Mouse (Mus musculus): ENCODE data around the gene Ppp1r14a.

Gene Ppp1r14a

DNA sequence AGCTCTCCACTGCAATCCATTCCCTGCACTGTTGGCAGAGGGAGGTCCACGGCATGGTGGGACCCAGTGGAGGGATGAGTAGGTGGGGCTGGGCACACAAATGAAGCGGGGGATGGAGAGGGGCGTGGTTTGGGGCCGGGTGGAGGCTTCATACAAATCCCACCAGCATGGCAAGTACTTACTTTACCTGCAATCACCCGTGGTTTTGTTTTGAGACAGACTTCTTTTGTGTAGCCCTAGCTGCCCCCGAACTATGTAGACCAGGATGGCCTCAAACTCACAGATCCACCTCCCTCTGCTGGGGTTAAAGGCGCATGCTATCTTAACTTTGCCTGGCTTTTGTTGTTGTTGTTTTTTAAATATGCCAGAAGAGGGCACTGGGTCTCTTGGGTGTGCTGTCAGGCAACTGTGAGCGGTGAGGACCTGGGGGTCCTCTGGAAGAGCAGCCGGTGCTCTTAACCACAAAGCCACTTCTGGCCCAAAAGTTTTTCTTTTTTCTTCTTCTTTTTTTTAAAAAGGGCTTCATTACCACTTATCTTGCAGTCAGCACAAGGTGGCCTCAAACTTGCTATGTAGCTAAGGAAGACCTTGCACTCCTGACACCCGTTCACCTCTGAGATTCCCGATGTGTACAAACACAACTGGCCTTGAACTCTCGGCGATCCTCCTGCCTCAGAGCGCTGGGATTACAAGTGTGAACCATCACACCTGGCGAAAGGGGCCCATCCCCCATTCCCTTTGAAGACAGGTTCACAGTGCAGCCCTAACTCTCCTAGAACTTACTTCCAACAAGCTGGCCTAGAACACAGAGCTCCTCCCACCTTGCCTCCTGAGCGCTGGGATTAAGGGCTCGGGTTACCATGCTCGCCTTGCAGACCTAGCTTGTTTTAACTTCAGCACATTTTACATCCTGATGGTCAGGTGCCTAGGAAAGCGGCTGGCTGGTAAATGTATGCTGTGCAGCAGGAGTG lies 30.5 kb downstream of the Ppp1r14a start:
- intact Hi-C loops (cut with DNase I): loop anchor here (5.0 kb wide), 1 partner anchor 43 kb away; no protein-coding TSS in a partner anchor

- intact Hi-C loops (cut with DNase I): no loop called here
These were observed 38.0 kb downstream of the Ppp1r14a start for GRCm38 (mm10) chr7:29327087-29327486.

GRCm38 (mm10) chr7:29328984-29329383 lies 39.9 kb downstream of the Ppp1r14a start:
- intact Hi-C loops (cut with DNase I): no loop called here

DNA sequence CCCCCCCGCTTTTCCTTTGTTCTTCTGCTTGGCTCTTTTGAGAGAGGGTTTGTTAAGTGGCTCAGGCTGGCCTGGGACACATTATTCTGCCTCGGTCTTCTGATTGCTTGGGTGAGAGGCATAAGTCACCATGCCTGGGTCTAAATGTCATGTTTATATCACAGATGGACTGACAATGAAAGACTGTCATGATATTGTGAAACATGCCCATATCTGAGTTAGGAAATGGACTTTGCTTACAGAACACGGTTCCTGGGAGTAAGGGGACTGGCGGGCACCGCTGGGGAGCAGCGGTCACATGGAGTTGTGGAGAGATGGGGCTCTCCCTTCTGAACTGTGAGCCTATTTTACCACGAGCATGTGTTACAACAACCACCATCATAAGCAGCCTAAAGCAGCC lies 45.0 kb downstream of the Ppp1r14a start:
- intact Hi-C loops (cut with DNase I): no loop called here

DNA sequence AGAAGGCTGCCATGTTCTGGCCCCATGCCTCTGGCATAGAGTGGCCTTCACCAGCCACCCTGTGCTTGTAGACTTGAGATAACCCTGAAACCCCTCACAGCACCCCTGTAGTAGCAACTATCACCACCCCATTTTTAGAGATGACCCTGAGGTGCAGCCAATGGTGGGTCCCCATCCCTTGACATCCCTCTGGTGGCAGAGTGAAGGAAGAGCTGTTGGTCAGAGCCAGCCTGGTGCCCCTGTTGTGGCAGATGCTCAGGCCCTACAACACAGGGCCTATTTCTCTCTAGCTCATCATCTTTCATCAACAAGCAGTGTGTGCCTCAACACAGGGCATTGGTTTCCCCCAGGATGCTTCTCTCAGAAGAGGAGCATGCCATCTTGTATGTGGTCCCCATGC lies 46.2 kb downstream of the Ppp1r14a start:
- intact Hi-C loops (cut with DNase I): no loop called here

- intact Hi-C loops (cut with DNase I): no loop called here
These were observed 46.9 kb downstream of the Ppp1r14a start for GRCm38 (mm10) chr7:29335841-29336671.

DNA sequence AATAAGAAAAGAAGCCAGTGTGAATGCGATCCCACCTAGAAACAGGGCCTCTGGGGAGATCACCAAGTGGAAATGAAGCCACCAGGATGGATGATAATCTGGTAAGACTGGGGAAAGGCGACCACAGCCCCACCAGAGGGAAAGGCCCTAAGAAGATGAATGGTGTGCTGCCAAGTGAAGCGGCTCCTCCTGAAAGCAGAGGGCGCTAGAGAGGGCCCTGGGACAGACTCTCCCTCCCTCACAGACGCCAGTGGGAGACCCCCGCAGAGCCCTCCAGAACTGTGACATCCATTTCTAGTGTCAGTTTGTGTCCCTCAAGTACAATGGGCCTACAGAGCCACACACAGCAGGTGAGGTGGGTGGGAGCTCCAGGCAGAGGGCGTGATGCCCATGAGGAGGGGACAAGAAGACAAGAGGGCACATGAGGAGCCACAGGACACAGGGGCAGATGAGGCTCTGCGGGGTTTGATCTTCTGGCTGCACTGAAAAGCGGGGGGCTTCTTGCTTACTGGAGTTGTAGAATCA lies 47.7 kb downstream of the Ppp1r14a start:
- intact Hi-C loops (cut with DNase I): no loop called here

DNA sequence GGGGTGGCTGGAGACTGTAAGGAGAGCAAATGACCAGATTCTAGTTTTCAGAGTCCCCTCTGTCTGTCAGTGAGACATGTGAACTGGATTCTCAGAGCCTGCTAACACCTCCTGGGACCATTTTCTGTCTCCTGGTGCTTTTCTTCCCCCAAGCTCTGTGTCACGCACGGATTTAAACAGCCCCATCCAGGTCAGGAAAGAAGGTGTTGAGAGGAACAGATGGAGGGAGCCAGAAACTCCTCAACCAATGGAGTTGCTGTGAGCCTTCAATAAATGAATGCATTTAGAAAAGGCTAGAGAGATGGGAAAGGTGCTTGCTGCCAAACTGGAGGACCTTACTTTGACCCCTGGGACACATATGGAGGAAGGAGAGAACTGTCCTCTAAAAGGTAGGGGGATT lies 48.7 kb downstream of the Ppp1r14a start:
- intact Hi-C loops (cut with DNase I): no loop called here

DNA sequence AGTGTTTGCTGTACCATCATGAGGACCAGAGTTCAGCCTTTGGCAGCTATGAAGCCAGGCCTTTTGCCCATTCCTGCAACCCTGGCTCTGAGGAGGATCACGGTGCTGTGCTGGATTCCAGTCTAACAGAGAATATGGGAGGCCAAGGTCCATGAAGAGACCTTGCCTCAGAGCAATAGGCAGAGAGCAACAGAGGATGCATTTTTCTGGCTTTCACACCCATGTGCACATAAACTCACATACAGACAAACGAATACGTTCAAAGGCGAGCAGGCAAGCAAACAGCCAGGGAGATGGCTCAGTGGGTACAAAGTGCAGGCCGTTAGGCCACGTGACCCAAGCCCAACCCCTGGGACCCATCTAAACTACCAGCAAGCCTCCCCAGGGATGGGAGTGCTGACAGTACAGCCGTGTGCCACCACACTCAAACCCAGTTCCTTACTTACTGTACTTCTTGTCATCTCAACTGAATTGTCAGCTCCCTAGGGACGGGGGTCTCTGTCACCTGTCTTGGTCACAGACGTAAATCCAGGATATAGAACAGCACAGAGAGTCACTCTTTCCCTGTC lies 49.3 kb downstream of the Ppp1r14a start:
- intact Hi-C loops (cut with DNase I): no loop called here

DNA sequence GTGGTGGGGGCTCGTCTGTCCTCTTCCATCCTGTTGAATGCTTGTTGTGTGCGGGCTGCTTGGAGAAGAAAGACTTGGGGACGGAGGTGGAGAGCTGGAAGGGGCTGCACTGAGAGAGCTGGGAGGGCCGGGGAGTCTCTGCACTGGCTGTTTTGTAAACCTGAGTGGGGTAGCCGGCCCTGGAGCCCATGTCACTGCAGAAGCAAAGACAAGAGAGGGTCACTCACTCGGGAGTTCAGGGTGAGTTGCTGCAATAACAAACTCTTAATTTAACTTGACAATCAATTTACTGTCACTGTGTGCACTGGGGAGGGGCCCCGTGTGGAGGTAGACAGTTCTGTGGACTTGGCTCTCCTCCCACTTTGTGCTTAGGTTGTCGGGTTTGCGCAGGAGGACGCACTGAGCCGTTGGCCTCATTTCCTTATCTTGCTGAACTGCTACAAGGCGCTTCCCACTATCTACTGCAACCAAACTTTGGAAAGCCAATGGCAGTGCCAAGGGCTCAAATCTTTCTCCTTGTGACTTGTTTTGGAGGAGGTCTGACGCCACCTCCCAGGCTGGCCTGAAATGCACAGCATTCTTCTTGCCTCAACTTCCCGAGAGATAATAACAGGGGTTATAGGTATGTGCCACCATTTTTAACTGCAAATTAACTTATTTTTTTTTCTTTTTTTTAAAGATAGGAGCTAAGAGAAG lies 50.0 kb downstream of the Ppp1r14a start:
- intact Hi-C loops (cut with DNase I): no loop called here

GRCm38 (mm10) chr7:29340247-29340646 lies 51.1 kb downstream of the Ppp1r14a start:
- intact Hi-C loops (cut with DNase I): no loop called here

- intact Hi-C loops (cut with DNase I): no loop called here
These were observed 51.7 kb downstream of the Ppp1r14a start for GRCm38 (mm10) chr7:29340838-29341237.

DNA sequence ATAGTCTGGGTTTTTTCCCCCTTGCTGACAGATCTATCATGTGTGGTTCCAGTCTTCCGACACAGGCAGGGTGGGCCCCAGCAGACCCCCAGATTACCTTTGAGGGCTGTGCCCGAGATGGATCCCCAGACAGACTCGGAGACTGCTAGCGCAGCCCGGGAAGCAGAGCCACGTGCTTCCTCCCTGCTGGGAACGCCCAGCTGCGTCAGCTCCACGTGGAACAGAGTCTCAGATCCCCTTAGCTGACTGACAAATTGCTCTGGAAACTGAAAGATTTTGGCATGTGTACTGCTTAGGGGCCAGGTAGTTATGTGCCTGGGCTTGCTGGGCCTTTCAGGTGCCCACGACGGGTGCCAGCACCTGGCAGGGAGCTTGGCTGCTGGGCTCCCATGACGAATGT lies 52.6 kb downstream of the Ppp1r14a start:
- intact Hi-C loops (cut with DNase I): no loop called here

- intact Hi-C loops (cut with DNase I): no loop called here
These were observed 53.5 kb downstream of the Ppp1r14a start for GRCm38 (mm10) chr7:29342489-29343092.

Measured in adrenal gland (tissue).